Mouse (Mus musculus) frontal cortex, postnatal 25 days (tissue): ENCODE measurements around the gene Hspa4.
"Not testable (repeated sequence)": the region's sequence is repeated elsewhere in the genome, so short reads cannot be mapped to it uniquely, and the experiment has no call there.

Source experiments
- DNase-seq, 2 experiments: peaks; one replicate each; pipeline ENCODE4 v3.0.0; 2022; ENCODE audit warnings: low spot score in 2 of 2

The Hspa4 gene

DNA sequence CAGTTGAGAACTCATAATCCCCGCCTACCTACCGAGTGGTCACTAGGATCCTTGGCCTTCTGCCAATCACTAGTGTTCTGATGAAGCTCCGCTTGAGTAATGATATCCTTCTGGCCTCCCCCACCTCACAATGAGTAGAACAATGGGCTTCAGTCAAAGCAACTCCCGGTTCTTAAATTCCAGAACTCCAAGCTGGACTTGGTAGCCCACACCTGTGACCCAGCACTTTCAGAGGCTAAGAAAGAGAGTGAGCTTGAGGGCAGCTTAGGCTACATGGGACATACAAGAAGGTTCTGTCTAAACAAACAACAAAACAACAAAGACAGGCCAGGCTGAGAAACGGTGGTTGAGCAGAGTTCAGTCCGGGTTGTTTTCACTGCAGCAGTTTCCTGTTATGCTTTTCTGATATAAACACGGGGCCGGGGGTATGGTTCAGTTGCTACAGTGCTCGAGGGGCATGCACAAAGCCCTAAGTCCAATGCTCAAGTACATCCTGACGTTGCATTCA, 7.4 kb upstream of the Hspa4 start:
- no peak for DNase-seq

DNA sequence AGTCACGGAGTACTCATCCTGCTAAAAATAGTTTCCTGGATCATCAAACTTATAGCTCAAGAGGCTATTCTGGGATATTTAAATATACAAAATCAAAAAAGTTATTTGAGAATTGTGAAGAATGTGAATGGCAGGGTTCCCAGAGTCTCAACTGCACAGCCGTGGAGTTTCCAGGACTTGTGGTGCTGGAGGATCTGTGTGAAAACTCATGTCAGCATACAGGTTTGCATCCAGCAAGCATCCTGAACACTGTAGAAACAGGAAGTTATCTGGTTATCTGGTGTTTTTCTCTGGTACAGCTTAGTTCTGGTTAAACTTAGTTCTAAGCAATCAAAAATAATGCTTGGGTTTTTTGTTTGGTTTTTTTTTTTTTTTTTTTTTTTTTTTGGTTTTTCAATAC, 6.7 kb upstream of the Hspa4 start:
- DNase-seq: no peak

DNA sequence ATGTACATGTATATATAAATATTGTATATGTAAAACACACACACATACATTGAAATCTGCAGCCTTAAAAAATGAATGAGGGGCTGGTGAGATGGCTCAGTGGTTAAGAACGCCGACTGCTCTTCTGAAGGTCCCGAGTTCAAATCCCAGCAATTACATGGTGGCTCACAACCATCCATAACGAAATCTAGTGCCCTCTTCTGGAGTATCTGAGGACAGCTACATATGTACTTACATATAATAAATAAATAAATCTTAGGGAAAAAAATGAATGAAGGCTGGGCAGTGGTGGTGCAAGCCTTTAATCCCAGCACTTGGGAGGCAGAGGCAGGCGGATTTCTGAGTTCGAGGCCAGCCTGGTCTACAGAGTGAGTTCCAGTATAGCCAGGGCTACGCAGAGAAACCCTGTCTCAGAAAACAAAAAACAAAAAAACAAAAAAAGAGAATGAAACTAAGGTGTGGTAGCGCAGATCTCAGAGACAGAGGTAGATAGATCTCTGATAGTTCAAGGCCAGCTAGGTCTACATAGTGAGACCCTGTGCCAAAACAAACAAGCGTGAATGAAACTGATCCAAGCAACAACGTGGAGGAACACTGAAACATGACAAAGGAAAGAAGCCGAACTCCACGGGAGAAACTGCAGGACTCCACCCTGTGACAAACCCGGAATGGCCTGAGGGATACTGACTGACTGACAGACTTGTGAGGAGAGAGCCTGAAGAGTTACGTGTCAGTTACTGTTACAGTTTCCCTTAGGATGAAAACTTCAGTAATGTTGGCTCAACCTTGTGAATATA, 4.0 kb upstream of the Hspa4 start:
- DNase-seq: no peak

DNA sequence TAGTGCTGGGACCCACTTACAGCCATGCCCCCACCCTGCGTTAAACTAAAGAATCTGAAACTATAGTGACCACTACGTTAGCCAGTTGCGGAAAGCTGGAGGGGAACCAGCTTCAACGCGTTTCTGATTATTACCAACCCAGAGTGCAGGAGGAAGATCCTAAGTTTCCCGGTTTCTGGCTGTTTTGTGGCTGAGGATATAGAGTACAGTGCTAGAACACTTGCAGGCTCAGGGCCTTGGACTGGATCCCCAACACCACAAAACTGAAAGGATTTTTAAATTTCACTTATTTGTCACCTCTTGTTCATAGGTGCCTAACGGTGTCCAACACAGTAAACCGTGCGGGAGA, 884 bp upstream of the Hspa4 start:
- no peak for DNase-seq

DNA sequence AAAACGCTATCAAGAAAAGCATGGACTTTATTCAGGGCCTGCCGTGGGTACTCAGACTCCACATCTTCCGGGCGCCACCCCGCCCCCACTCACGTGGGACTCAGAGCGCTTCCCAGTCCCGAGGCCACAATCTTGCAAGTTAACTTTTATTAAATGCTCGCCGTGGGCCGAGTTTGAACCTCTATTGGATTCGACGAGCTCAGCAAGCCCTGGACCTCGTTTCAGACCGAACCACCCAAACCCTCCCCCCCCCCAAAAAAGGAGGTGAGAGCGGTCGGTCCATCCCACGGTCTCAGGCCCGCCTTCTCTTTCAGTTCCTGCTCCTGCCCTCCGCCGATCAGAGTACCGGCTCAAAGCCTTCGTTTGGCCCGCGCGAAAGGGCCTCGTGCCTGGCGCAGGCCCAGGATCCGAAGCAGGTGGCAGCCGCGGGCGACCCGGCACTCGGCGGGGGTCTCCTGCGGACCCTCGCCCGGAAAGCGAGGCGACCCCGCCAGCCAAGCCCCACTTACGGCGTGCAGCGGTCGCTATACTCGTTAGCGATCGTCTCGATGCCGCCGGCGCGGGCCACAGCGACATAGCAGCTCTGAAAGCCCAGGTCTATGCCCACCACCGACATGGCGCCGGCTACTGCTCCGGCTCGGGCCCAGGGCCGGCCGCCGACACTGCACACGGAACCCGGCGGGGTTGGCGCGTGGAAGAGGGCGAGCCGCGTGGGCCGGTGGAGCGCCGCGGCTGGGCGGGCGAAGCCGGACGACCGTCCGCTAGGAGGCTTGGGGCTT, 517 bp downstream of the Hspa4 start:
- peak; percentile 23 to 25 for DNase-seq

DNA sequence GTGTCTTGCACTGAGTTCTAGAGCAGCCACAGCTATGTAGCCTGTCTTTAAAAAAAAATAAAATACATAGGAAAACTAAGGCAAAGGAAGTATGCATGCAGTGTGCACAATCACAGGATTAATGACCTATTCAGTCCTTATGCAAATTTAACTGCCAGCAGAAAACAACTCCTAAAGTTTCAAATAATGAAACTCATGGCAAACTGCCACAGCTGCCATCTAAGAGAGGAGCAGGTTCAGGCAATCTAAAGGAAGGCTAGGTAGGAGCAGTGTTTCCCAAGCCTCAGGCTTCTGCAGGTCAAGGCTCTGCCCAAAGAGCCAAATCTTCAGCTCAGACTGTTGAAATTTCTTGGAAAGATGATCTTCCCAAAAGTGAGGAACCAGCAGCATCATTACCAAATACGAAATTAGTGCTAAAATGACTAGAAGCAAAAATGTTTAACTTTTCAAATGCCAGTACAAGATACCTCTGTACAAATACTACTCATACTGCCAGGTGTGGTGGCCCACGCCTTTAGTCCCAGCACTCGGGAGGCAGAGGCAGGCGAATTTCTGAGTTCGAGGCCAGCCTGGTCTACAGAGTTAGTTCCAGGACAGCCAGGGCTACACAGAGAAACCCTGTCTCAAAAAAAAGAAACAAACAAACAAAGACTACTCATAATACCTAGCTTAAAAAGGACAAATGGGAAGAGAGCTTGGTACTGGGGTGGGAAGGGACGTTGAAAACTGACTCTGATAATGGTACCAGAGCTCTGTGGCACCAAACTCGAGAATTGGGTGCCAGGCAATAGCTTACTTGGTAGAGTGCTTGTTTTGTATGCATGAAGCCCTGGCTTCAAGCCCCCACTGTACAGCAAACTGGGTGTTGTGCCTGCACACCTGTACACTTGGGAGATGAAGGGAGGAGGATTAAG, 2.1 kb downstream of the Hspa4 start:
- no peak for DNase-seq

DNA sequence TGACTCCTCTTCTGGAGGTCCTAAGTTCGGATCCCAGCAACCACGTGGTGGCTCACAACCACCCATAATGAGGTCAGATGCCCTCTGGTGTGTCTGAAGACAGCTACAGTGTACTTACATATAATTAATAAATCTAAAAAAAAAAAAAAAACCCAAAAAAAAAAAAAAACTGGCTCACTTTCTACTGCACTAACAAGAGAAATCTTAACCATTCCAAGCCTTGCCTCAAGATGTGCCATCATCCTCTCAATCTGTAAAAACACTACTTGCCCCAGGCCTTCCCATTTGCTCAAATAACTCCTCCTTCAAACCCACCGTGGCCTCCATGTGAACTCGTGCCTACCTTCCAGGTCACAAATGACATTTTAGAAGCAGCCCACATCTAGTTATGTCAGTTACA, 3.4 kb downstream of the Hspa4 start:
- no peak for DNase-seq

DNA sequence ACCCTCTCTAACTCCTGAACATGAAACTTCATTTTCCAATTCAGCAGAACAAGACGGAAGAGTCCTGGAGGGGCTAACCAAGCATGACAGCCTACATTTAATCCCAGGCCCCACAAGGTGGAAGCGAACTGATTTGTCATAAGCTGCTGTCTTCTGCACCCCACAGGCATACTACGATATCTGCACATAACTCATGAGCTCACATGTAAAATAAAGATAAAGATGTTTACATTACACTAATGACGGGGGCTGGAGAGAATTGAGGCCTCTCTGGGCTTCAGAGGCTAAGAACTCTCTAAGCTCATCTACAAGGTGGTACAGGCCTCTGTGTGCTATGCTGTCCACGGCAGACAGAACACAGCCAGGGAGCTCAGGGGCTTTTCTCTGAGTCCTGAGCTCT, 5.8 kb downstream of the Hspa4 start:
- no peak for DNase-seq

DNA sequence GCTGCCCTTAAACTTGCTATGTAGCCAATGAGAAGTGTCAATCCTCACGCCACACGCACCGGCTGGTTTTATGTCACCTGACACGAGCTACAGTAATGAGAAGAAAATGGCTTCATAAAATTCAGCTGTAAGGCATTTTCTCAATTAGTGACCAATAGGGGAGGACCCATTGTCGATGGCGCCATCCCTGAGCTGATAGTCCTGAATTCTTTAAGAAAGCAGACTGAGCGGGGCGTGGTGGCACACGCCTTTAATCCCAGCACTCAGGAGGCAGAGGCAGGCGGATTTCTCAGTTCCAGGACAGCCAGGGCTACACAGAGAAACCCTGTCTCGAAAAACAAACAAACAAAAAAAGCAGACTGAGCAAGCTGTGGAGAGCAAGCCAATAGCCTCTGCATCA, 9.4 kb downstream of the Hspa4 start:
- no peak for DNase-seq

DNA sequence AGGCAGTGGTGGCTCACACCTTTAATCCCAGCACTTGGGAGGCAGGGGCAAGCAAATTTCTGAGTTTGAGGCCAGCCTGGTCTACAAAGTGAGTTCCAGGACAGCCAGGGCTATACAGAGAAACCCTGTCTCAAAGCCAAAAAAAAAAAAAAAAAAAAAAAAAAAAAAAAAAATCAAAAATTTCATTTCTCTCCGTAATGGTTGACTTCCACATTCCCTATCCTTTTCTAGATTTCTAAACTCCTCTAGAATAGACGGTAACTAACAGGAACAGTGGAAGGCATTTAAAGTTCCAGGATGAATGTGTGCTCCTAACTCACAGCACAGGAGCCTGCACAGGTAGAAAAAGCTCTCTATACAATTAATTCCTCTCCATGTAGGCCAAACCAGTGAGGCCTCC, 10.1 kb downstream of the Hspa4 start:
- DNase-seq: not testable (repeated sequence)

DNA sequence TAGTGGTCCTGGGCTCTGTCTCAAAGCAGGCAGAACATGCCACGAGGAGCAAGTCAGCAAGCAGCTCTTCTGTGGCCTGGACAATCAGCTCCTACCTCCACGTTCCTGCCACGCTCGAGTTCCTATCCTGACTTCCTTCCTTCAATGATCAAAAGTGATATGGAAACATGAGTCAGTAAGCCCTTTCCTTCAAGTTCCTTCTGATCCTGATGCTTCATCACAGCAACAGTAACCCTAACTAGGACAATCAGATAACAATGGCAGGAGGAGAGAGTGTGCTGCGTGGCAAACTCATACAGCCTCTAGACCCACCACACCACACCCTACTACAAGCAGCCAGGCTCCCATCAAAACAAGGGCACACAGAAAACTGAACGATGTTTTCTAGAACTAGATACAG, 14.4 kb downstream of the Hspa4 start:
- no peak for DNase-seq

DNA sequence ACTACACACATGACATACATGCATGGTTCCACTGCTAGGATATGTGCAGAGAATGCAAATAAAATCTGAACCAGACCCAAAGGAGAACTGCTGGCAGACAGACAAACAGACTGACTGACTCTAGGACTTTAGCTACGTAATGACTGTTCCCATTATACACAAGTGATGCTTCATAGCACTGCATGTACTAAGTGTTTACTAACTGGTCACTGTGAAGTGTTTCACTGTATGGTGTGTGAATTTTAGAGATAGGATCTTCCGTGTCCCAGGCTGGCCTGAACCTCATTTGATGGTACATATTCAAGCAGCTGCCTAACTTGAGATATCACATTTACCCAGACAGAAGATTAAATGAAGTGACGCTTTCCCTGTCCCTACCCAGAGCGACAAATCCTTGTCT, 21.8 kb downstream of the Hspa4 start:
- no peak for DNase-seq

DNA sequence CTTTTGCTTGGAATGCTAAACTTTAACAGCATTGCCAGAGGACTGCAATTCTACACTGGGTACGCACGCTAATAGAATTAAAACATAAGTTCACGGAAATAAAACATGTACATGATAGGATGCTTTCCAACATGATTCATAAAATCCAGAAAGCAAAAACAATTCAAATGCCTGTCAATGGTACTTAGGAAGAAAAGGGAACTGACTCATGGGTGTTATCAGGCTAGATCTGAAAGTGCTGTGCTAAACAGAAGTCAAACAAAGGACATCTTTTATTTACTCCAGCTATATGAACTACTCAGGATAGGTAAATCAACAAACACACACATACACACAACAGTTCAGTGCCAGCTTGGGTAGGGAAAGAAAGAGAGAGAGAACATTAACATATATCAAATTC, 24.9 kb downstream of the Hspa4 start:
- DNase-seq: no peak

DNA sequence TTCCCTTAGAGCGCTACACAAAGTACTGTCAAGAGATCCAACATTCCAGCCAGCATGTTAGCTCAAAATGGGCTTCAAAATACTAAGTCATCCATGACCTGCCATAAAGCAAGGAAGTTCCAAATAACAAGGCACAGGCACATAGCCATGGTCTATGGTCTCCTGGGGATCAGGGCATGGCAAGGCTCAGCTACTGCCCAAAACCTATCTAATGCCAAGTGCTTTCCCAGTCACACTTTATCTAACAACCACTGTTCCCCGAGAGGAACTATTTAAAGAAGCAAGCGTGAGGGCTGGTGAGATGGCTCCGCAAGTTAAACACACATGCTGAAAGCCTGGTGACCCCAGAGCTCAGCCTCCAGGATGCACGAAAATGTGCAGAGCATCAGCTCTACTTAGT, 26.9 kb downstream of the Hspa4 start:
- DNase-seq: no peak

DNA sequence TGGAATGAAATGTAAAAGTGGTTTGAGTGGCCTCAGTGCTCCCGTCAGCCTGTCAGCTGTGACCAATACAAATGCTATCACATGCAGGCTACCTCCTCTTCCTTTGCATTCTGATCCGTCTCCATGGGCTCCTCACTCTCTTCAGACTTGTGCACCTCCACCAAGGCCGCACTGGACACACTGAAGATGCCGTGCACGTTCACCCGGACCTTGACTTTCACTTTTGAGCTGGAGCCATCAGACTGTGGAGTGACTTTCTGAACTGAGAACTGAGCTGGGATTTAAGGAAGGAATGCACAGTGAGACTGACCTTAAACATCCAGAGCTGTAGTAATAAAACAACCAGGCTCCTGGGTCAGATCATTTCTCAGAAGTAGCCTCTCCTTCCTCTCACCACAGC, 30.7 kb downstream of the Hspa4 start:
- no peak for DNase-seq

DNA sequence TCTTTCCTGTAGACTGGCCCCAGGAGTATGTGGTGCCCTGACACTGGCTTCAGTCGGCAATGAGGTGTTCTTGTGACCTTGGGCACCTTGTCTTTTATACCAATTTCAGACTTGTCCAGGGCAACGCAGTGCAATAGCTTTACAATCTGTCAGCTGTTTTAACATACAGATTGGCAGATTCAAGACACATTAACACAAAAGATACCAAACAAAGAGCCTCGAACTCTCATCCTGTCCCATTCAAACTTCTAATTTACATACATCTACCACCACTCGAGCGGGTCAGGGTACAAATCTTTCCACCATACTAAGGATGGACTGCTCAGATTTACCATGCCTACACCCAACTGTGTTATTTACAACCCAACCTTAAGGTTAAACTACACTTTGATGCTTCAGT, 39.7 kb downstream of the Hspa4 start:
- no peak for DNase-seq

DNA sequence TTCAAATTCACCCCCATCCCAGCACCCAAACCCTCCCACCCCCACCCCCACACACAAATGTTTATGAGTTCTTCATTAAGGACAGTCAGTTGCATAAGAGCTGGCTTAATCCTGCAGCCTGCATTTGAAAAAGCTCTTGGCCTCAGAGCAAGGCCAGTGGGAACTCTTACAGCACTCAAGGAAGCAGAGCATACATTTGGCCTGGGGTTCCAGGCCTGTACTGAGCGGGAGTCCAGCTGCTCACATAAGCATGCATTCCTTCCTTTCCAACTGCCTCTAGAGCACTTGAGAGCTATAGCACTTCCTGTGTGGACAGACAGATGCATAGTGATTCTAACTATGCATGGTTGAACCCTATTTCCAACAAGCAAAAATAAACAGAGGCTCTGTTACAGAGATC, 40.2 kb downstream of the Hspa4 start:
- DNase-seq: no peak

DNA sequence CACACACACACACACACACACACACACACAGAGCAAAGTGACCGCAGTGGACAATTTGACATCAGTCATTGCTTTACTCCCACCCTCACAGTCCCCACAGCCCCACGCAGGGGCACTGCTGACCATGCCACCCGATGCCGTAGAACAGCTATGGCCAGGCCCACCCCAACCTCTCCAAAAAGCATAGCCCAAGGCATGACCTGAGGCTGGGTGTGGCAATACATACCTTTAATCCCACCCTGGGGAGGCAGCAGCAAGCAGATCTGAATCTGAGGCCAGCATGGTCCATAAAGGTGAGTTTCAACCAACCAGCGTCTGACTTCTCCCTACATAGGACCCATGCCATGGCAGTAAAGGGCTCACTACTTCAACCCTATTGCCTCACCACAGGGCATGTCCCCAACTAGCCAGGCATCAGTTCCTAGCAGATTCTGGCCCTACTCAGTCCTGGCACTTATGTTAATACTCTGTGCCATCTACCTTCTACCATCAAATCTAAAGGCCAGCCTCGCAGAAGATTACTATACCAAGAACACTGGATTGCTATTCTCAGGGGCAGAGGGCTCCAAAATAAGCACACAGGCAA, 41.1 kb downstream of the Hspa4 start:
- DNase-seq: no peak

DNA sequence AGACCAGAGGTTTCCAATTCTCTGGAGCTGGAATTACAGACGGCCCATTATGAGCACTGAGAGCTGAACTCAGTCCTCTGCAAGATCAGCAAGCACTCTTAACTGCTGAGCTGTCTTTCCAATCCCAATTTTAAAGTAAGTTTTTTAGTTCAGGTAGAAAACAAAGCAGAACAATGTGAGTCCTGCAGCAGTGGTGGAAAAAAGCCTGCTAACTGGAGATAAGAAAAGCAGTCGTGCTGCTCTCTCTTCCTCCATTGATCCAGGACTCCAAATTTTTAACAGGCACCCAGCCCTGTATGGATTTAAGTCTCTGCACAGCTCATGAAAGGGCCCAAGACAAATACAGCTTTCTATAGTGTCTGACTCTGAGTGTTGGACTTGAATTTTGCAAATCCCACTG, 43.3 kb downstream of the Hspa4 start:
- DNase-seq: no peak

DNA sequence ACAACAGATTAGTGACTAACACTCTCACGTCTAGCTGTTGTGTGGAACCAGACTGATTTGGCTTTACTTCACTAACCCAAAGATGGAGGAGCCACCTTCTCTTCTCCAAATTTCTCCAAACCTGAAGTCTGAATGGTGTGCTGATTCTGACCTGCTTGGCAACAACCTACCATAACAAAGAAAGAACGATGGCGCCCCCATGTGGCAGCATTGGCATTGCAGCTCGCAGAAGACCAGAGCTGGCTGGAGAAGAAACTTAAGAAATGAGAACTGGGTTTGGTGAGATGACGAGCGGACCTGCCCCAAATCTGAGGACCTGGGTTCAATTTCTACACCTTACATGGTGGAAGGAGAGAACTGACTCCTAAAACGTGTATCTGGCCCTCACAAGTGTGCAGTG, 45.3 kb downstream of the Hspa4 start:
- peak; percentile 87 to 94 for DNase-seq

DNA sequence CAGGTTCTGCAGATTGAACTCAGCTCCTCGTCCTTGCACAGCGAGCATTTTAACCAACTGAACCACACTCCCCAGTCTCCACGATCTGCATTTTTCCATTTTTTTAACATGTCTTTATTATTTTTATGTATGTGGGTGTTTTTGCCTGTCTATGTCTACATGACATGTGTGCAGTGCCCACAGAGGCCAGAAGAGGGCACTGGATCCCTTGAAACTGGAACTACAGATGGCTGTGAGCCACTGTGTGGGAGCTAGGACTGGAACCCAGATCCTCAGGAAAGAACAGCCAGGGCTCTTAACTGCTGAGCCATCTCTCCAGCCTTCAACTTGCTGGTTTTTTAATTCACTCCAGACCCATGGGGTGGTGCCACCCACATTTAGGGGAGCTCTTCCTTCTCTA, 45.8 kb downstream of the Hspa4 start:
- peak in 1 of 2 experiments; percentile 19 for DNase-seq
